Mouse (Mus musculus): Measurements from ENCODE around the gene Trpv4. TPM values are rescaled to one million over a fixed set of nuclear protein-coding genes. Genes with fewer than 3 reads are reported as not detected.

The Trpv4 gene
- polyA plus RNA-seq, 1 experiment from 2014 or later = 0.17 TPM

DNA sequence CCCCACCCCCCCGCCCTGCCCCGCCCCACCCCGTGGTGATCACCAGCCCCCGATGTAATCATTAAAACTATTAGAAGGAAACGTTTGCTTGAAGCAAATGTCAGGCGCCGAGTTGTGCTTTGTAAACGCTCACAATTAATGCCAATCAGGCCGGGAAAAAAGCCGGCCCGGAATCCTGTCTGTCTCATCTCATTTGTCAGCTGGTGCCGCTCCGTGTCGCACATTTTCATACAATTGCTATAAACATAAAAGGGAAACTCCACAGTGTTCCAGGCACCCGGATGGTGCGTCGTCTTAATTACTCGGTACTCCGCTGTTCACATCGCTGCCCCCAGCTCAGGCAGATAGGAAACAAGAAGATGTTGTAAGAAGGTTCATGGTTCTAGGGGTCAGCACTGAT, 79.9 kb downstream of the Trpv4 start:
- H3K9me3 ChIP-seq (ENCODE audit: control insufficient read depth, low read length) = no peaks in the 10 kb centered on the region
- H3K4me2 ChIP-seq (ENCODE audit: low read depth, low read length, severe bottlenecking) = no peak overlapping the region
- no peak for ATAC-seq (replicated peaks; ENCODE audit: low FRiP score)
- no peak overlapping the region for H3K4me3 ChIP-seq (ENCODE audit: low read depth, low read length)
- no peaks in the 10 kb centered on the region for H3K27me3 ChIP-seq (ENCODE audit: control insufficient read depth, insufficient read depth, low read length)
- no peak overlapping the region for H3K9ac ChIP-seq (ENCODE audit: low read length)
- 46% methylated on average over 20 of the region's 20 CpGs for WGBS
- H3K27ac ChIP-seq (ENCODE audit: low read depth, low read length) = no peak overlapping the region; the same call in 1 of the 2 replicates
- no peak for DNase-seq (ENCODE audit: low spot score)
- no peaks in the 10 kb centered on the region for H3K36me3 ChIP-seq (ENCODE audit: control insufficient read depth, insufficient read depth, low read length)
- peaks cover 34% of the 10 kb centered on the region for H3K4me1 ChIP-seq (replicated peaks; ENCODE audit: control insufficient read depth, insufficient read depth, low read length)

- Histone ChIP-seq H3K4me3 (ENCODE audit: low read depth, low read length) (no peak overlapping the region), H3K27me3 (ENCODE audit: control insufficient read depth, insufficient read depth, low read length) (no peaks in the 10 kb centered on the region), H3K36me3 (ENCODE audit: control insufficient read depth, insufficient read depth, low read length) (no peaks in the 10 kb centered on the region), H3K27ac (ENCODE audit: low read depth, low read length) (no peak overlapping the region), H3K9me3 (ENCODE audit: control insufficient read depth, low read length) (no peaks in the 10 kb centered on the region), H3K4me1 (replicated peaks; ENCODE audit: control insufficient read depth, insufficient read depth, low read length) (peaks cover 48% of the 10 kb centered on the region), H3K9ac (ENCODE audit: low read length) (no peak overlapping the region), H3K4me2 (ENCODE audit: low read depth, low read length, severe bottlenecking) (no peak overlapping the region)
- DNase-seq (ENCODE audit: low spot score) = no peak
- ATAC-seq (replicated peaks; ENCODE audit: low FRiP score) = no peak
- WGBS = 90% methylated on average over 16 of the region's 16 CpGs
These were observed 82.1 kb downstream of the Trpv4 start for GRCm38 (mm10) chr5:114575986-114576605.

DNA sequence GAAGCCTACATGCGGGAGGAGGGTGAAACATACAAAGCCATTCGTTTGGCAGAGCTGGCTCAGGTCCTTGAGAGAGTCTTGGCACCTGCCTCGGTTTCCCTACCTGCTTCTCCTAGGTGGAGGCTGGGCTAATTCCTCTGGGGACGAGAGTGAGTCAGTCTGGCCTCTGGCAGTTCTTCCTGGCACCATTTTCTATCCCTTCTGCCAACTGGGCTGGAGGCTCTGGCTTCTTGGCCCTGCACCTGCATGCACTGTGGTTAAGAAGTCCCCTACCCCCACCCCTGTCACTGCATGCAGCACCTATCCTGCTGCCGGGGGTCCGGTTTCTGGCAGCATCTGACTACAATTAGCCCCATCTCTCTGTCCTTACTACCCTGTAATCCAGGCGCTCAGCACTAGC, 82.7 kb downstream of the Trpv4 start:
- Histone ChIP-seq H3K27ac (ENCODE audit: low read depth, low read length) (peak overlapping the region; percentile 64; the same call in 1 of the 2 replicates), H3K9me3 (ENCODE audit: control insufficient read depth, low read length) (no peaks in the 10 kb centered on the region), H3K27me3 (ENCODE audit: control insufficient read depth, insufficient read depth, low read length) (no peaks in the 10 kb centered on the region), H3K4me1 (replicated peaks; ENCODE audit: control insufficient read depth, insufficient read depth, low read length) (peaks cover 54% of the 10 kb centered on the region), H3K4me2 (ENCODE audit: low read depth, low read length, severe bottlenecking) (peak overlapping the region; percentile 32; the same call in 1 of the 2 replicates), H3K36me3 (ENCODE audit: control insufficient read depth, insufficient read depth, low read length) (no peaks in the 10 kb centered on the region), H3K4me3 (ENCODE audit: low read depth, low read length) (no peak overlapping the region), H3K9ac (ENCODE audit: low read length) (no peak overlapping the region)
- no peak for DNase-seq (ENCODE audit: low spot score)
- WGBS = 72% methylated on average over 7 of the region's 7 CpGs
- no peak for ATAC-seq (replicated peaks; ENCODE audit: low FRiP score)

DNA sequence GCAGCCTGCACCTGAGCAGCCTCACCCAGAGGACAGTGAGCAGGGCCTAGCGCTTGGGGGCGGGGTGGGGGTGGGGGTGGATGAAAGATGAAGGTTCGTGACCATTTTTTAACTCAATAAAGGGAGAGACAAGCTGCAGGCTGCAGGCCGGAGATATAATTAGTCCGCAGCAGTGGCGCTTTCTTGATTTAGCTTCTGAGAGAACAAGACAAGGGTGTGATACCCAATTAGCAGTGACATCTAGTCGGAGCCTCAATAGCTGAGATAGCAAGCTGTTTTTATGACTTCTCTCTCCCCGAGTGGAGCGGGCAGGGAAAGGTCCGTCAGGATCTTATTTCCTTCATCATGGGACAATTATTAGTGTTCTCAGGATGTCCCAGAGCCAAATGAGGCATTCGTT, 83.2 kb downstream of the Trpv4 start:
- H3K9ac ChIP-seq (ENCODE audit: low read length) = no peak overlapping the region
- peak overlapping the region; percentile 32 for H3K4me2 ChIP-seq (ENCODE audit: low read depth, low read length, severe bottlenecking)
- peak overlapping the region; percentile 64; the same call in 1 of the 2 replicates for H3K27ac ChIP-seq (ENCODE audit: low read depth, low read length)
- ATAC-seq (replicated peaks; ENCODE audit: low FRiP score) (no peak), DNase-seq (ENCODE audit: low spot score) (no peak)
- no peaks in the 10 kb centered on the region for H3K9me3 ChIP-seq (ENCODE audit: control insufficient read depth, low read length)
- no peaks in the 10 kb centered on the region for H3K36me3 ChIP-seq (ENCODE audit: control insufficient read depth, insufficient read depth, low read length)
- WGBS = 28% methylated on average over 11 of the region's 11 CpGs
- no peak overlapping the region for H3K4me3 ChIP-seq (ENCODE audit: low read depth, low read length)
- H3K4me1 ChIP-seq (replicated peaks; ENCODE audit: control insufficient read depth, insufficient read depth, low read length) = peaks cover 57% of the 10 kb centered on the region
- no peaks in the 10 kb centered on the region for H3K27me3 ChIP-seq (ENCODE audit: control insufficient read depth, insufficient read depth, low read length)

DNA sequence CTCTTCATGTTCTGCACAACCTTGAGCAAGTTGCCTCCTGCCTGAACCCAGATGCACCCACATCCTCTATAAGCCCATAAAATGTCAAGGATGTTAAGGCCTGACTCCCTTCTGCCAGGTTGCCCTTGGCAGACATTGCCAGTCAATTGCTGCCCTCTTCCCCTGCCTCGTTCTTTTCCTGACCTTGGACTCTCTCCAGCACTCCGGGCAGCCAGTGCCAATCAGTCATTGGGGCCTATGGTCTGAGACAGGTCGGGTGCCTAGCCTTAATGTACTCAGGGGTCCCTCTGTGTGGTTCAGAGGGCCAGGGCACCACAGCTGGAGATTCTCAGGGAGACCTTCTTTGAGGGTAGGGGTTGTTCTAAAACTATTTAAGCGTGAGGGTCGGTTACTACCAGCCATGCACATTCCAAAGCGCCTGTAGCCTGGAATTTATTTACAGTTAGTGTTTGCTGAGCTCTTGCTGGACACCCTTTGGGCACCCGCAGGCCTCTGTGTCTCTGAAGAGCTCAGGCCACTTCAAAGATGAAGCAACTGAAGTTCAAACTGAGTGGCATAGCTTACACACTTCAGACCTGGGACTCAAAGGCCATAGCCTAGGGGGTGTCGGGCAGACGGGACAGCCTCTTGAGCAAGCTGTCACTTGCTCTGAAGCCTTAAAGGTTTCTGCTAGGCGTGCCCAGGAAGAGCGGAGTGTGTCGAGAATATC, 84.1 kb downstream of the Trpv4 start:
- no peaks in the 10 kb centered on the region for H3K36me3 ChIP-seq (ENCODE audit: control insufficient read depth, insufficient read depth, low read length)
- H3K9me3 ChIP-seq (ENCODE audit: control insufficient read depth, low read length) = no peaks in the 10 kb centered on the region
- no peak overlapping the region for H3K27ac ChIP-seq (ENCODE audit: low read depth, low read length)
- H3K27me3 ChIP-seq (ENCODE audit: control insufficient read depth, insufficient read depth, low read length) = no peaks in the 10 kb centered on the region
- H3K9ac ChIP-seq (ENCODE audit: low read length) = no peak overlapping the region
- peaks cover 62% of the 10 kb centered on the region for H3K4me1 ChIP-seq (replicated peaks; ENCODE audit: control insufficient read depth, insufficient read depth, low read length)
- DNase-seq (ENCODE audit: low spot score) (no peak), ATAC-seq (replicated peaks; ENCODE audit: low FRiP score) (no peak)
- no peak overlapping the region for H3K4me2 ChIP-seq (ENCODE audit: low read depth, low read length, severe bottlenecking)
- WGBS = 68% methylated on average over 12 of the region's 12 CpGs
- H3K4me3 ChIP-seq (ENCODE audit: low read depth, low read length) = no peak overlapping the region

DNA sequence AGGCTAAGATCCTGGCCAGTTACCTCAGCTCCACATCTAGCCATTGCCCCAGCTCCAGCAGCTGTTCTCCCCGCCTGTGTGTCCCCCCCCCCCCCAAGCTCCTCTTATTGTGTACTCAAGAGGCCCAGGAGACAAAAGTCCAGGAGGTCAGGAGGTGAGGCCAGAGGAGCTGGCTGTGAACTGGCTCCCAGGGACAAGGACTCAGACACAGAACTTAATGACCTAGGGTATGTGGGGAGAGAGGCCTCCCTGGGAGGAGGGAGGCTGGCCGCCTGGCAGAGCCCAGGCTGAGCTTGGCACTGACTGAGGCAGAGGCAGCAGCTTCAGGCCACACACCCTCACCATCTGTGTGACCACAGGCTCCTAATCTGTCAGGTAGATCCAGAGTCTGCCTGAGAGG, 85.2 kb downstream of the Trpv4 start:
- H3K27me3 ChIP-seq (ENCODE audit: control insufficient read depth, insufficient read depth, low read length) = 0 out of 2 replicates have a peak, but pooled peaks cover 2% of the 10 kb centered on the region
- 9% methylated on average over 2 of the region's 2 CpGs for WGBS

More for the DNA sequence above, 85.2 kb downstream of the Trpv4 start:
- no peak overlapping the region; the same call in 1 of the 2 replicates for H3K9ac ChIP-seq (ENCODE audit: low read length)
- no peak overlapping the region for H3K27ac ChIP-seq (ENCODE audit: low read depth, low read length)
- ATAC-seq (replicated peaks; ENCODE audit: low FRiP score) (no peak), DNase-seq (ENCODE audit: low spot score) (no peak)
- H3K4me2 ChIP-seq (ENCODE audit: low read depth, low read length, severe bottlenecking) = peak overlapping the region; percentile 8; the same call in 1 of the 2 replicates
- peaks cover 63% of the 10 kb centered on the region for H3K4me1 ChIP-seq (replicated peaks; ENCODE audit: control insufficient read depth, insufficient read depth, low read length)
- H3K4me3 ChIP-seq (ENCODE audit: low read depth, low read length) = no peak overlapping the region
- no peaks in the 10 kb centered on the region for H3K36me3 ChIP-seq (ENCODE audit: control insufficient read depth, insufficient read depth, low read length)
- H3K9me3 ChIP-seq (ENCODE audit: control insufficient read depth, low read length) = no peaks in the 10 kb centered on the region

Other genes starting within 250 kb of the Trpv4 start
- gene Mmab, start 214.4 kb downstream of the Trpv4 start, polyA plus RNA-seq (2014; fragmentation: Nextera tagmentation; extraction: Ambion mirVana) = 27.7 and 30.6 TPM in 2 replicates
- gene Mvk, start 214.2 kb downstream of the Trpv4 start, polyA plus RNA-seq (2014; fragmentation: Nextera tagmentation; extraction: Ambion mirVana) = 58.3 and 65.0 TPM in 2 replicates
- gene Fam222a, start 90.4 kb downstream of the Trpv4 start, polyA plus RNA-seq (2014; fragmentation: Nextera tagmentation; extraction: Ambion mirVana) = 8.7 and 9.4 TPM in 2 replicates
- 78.3 and 81.9 TPM in 2 replicates for gene Gltp, start 32.6 kb upstream of the Trpv4 start, polyA plus RNA-seq (2014; fragmentation: Nextera tagmentation; extraction: Ambion mirVana)
- gene Tchp, start 49.3 kb upstream of the Trpv4 start, polyA plus RNA-seq (2014; fragmentation: Nextera tagmentation; extraction: Ambion mirVana) = 19.7 and 22.2 TPM in 2 replicates
- 61.8 and 71.8 TPM in 2 replicates for gene Ankrd13a, start 116.3 kb upstream of the Trpv4 start, polyA plus RNA-seq (2014; fragmentation: Nextera tagmentation; extraction: Ambion mirVana)
- gene Git2, start 117.1 kb upstream of the Trpv4 start, polyA plus RNA-seq (2014; fragmentation: Nextera tagmentation; extraction: Ambion mirVana) = 39.3 and 41.5 TPM in 2 replicates
- gene 1500011B03Rik, start 165.0 kb upstream of the Trpv4 start, polyA plus RNA-seq (2014; fragmentation: Nextera tagmentation; extraction: Ambion mirVana) = 133 and 149 TPM in 2 replicates
- not detected in 2 replicates for gene 4930519G04Rik, start 195.2 kb upstream of the Trpv4 start, polyA plus RNA-seq (2014; fragmentation: Nextera tagmentation; extraction: Ambion mirVana)
- gene Gm9936, start 200.3 kb upstream of the Trpv4 start, polyA plus RNA-seq (2014; fragmentation: Nextera tagmentation; extraction: Ambion mirVana) = 0.39 and 0.40 TPM in 2 replicates
- gene Oasl2, start 238.5 kb upstream of the Trpv4 start, polyA plus RNA-seq (2014; fragmentation: Nextera tagmentation; extraction: Ambion mirVana) = 1.4 and 1.5 TPM in 2 replicates